Mouse (Mus musculus): ENCODE measurements around the gene Srl. TPM values are rescaled to one million over a fixed set of nuclear protein-coding genes. Genes with fewer than 3 reads are reported as not detected.

The Srl gene
- total RNA-seq, 2 experiments from 2014 or later, result 1,248 to 1,686 TPM

DNA sequence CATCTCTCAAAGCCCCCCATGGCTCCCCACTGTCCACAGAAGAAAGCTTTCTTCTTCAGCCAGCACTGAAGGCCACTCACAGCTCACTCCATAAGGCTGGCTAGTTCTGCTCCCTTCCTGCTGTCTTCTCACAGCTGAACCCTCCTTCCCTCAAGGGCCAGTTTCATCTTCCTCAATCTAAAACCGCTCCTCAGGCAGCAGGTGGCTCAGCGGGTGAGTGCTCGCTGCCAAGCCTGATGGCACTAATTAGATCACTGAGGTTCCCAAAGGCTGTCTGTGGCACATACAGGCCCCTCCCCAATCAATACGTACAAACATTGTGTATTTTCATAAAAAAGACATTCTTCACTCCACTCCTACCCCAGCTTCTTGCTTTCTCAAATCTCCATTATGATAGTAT is 22.5 kb downstream of the Srl start:
- no peak for DNase-seq

DNA sequence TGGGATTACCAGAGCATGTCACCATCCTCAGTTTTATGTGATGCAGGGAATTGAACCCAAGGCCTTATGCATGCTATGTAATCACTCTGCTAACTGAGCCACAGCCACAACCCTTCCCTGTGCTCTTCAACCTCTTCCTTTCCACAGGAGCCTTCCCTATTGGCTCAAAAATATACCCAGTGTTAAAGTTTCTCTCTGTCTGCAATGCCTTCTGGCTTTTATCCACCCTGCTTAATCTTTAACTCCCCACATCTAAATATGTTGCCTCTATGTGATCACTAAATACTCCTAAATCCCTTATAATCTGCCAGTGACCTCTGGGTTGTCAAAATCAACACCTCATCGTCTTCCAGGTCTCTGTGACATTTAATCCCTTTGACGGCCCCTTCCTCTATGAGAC is 23.7 kb downstream of the Srl start:
- DNase-seq, result no peak

GRCm38 (mm10) chr16:4514383-4514782 is 27.2 kb downstream of the Srl start:
- no peak for DNase-seq

- DNase-seq, result peak; percentile 90
These were observed 28.8 kb downstream of the Srl start for GRCm38 (mm10) chr16:4512661-4513438.

GRCm38 (mm10) chr16:4511371-4511770 is 30.2 kb downstream of the Srl start:
- DNase-seq, result no peak

DNA sequence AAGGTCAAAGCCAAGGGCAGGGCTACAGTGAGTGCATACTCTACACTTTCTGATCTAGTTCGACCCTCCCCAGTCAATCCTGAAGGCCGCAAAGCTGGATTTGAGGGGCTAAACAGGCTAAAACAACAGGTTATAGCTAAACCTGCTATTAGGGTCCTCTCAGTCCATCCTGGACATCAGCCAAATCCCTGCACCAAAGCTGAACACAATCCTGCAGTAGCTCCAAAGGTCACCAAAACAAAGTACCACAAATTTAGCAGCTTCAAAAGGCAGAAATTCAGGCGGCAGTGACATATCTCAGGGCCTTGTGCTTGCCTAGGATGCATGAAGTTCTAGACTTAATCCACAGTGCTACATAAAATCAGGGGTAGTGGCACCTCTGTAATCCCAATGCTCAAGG is 35.4 kb downstream of the Srl start:
- no peak for DNase-seq

GRCm38 (mm10) chr16:4503495-4503894 is 38.1 kb downstream of the Srl start:
- no peak for DNase-seq

- DNase-seq, result no peak
These were observed 39.0 kb downstream of the Srl start for GRCm38 (mm10) chr16:4502568-4502967.

DNA sequence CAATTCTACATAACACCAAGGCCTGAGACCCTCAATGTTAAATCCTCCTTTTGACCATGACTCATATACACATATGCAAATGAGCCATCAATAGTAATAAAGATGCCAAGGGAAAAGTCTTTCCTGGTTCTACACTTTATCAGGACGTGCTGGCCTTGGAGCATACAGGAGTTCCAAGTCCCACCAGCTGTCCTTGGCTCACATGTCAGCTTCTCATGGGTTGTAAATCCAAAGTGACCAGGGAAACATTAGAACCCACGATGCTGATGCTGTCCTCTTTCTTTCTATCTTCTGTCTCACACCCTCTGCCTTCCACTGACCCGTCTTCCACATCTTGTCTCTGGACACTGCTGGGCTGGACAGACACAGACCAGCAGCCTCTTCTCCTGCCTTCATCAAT is 39.9 kb downstream of the Srl start:
- no peak for DNase-seq

GRCm38 (mm10) chr16:4500598-4501385 is 40.8 kb downstream of the Srl start:
- DNase-seq, result peak; percentile 79

GRCm38 (mm10) chr16:4497762-4498607 is 43.6 kb downstream of the Srl start:
- no peak for DNase-seq

GRCm38 (mm10) chr16:4496470-4496869 is 45.1 kb downstream of the Srl start:
- DNase-seq, result no peak

GRCm38 (mm10) chr16:4495861-4496260 is 45.8 kb downstream of the Srl start:
- peak; percentile 41 for DNase-seq

- no peak for DNase-seq
These were observed 48.6 kb downstream of the Srl start for GRCm38 (mm10) chr16:4492777-4493563.

DNA sequence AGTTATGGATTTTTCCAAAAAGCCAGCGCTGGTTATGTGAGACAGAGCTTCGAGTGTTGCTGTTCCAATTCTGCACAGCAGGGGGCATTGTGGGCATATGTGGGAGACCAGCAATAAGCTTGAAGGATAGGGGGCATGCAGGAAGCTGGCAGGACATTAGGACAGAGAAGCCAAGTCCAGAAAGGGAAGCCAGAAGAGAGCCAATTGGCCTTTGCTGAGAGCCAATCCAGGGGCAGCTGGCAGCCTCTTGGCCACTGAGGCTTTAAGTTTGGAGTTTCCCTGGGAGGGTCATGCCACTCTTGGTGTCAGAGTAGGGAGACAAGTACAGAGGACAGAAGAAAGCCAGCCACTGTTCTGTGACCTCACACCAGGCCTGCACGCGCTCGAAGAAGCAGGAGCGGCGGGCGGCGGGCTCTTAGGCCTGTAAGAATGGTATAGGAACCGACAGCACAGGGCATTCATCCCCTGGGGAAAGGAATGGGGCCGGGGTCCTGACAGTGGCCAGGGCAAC is 52.4 kb downstream of the Srl start:
- peak; percentile 91 for DNase-seq

DNA sequence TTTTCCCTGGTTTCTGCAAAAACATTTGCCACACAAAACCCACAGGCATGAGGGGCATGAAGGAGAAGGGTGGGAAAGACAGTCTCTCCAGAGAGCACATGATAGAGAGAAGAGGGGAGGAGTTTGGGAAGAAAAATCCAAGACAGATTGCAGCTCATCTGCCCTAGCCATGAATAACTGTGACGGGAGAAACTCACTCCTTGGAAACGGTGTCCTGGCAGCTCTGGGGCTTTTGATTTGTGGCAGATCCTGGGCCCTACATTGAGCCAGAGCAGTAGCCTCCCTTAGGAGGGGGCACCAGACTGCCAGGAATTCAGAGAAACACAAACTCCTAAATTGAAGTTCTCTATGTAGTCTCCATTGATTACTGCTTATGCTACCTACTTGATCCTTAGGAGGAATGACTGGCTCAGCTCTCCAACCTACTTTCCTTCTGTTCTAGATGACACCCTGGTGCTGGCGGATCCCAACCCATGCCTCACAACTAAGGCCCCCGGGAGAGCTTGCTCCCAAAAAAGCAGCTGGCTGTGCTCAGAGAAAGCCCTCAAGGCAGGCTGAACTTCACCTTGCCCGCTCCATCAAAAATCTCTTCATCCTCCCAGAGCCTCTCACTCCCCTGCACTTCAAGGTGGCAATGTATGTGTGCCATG is 60.9 kb downstream of the Srl start:
- DNase-seq, result no peak

GRCm38 (mm10) chr16:4477591-4478215 is 63.9 kb downstream of the Srl start:
- no peak for DNase-seq

DNA sequence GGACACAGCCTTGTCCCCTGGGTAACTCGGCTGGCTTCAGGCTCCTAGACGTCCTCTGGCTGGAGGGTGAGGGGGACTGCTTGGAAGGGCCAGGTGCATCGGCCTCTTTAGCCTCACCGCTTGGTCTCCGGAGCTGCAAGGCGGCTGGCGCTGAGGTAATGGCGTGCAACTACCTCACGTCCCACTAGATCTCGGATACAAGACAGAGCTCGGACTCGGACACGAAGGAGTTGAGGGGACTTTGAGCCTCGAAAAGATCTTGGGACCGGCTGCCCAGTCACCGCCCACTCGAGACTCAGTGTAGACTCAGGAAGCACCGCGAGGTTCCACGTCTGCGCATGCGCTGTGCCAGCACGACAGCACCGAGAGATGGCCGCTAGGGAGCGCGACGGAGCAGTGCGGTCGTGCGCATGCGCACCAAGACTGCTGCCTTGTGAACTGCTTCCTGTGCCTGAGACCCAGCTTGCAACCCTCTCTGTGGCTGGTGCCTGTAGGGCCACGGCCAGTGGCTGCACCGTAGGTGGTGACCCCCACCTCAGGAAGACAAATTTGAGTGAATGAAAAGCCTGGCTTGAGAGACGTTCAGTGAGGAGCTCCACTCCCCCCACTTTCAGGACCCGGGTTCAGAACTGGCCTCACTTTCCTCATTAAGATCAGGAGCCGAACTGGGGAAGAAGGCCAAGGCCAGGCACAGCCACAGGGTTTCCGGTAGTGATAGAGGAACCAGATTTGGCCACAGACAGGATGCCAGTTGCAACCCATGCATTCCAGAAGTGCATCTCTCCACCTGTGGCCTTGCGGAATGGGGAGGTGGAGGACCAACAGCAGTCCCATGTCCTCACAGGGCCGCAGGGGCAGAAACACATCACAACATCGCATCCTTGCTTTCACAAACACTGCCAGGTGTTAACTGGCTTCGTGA is 66.5 kb downstream of the Srl start:
- DNase-seq, result peak; percentile 95
